Mouse (Mus musculus) bone marrow macrophage, adult 2 months (primary cell): ENCODE measurements at regions not wholly inside any gene's neighbourhood (a gene's known extent, or its start where the extent isn't known, plus 50 kb on each side); places are given as distances from the start of the nearest gene placed in this dataset.

ENCODE experiments used
- H3K27ac ChIP-seq: 2 replicates; pipeline ENCODE4 v1.5.1; 2012; ENCODE audit warnings: low read depth, low read length; ENCODE audit not compliant: insufficient read depth
- H3K4me1 ChIP-seq: 2 replicates; pipeline ENCODE4 v1.6.1; 2012; ENCODE audit warnings: low read length; ENCODE audit not compliant: control insufficient read depth, insufficient read depth
- H3K4me3 ChIP-seq: 2 replicates; pipeline ENCODE4 v1.5.1; 2012; ENCODE audit warnings: mild to moderate bottlenecking, low read length, moderate library complexity; ENCODE audit not compliant: insufficient read depth
- CTCF ChIP-seq: IDR thresholded peaks from 2 replicates; pipeline ENCODE4 v1.5.1; 2012; ENCODE audit warnings: low read depth, mild to moderate bottlenecking, low read length, moderate library complexity
- POLR2A ChIP-seq: IDR thresholded peaks from 2 replicates; pipeline ENCODE4 v1.6.1; 2012; ENCODE audit warnings: mild to moderate bottlenecking, low read depth, low read length, borderline replicate concordance

DNA sequence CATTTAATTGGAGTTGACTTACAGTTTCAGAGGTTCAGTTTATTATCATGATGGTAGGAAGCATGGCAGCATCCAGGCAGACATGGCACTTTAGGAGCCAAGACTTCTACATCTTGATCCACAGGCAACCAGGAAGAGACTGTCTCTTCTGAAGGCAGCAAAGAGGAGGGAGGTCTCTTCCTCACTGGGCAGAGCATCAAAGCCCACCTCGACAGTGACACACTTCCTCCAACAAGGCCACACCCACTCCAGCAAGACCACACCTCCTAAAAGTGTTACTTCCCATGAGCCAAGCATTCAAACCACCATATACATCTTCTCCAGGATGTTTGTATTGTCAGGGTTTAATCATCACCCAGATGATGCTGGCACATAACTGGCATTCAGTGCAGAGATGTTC lies 141.5 kb downstream of the Zfp706 start:
- H3K27ac ChIP-seq = no peak overlapping the region
- H3K4me3 ChIP-seq = no peak overlapping the region
- H3K4me1 ChIP-seq = peaks cover 14% of the 10 kb centered on the region
- TF ChIP-seq CTCF (no peak), POLR2A (no peak)

DNA sequence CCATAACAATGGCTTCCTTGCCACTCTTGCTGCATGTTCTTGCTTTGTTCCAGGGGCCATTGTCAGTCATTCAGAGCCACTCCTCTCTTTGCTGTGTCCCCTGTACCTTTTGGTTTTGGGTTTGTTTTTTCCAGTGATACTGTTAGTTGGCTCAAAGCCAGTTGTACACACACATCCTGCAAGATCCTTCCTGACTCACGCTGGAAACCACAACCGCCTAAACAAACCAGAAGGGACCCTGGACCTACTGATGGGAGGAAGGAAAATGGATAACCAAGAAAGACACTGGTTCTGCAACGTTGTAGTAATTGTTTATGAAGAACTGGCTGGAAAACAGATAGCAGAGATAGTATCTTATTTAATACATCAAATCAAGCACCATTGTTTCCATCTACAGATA lies 142.2 kb downstream of the Zfp706 start:
- no peak overlapping the region for H3K4me3 ChIP-seq
- peaks cover 10% of the 10 kb centered on the region for H3K4me1 ChIP-seq
- H3K27ac ChIP-seq = no peak overlapping the region
- TF ChIP-seq CTCF (no peak), POLR2A (no peak)

DNA sequence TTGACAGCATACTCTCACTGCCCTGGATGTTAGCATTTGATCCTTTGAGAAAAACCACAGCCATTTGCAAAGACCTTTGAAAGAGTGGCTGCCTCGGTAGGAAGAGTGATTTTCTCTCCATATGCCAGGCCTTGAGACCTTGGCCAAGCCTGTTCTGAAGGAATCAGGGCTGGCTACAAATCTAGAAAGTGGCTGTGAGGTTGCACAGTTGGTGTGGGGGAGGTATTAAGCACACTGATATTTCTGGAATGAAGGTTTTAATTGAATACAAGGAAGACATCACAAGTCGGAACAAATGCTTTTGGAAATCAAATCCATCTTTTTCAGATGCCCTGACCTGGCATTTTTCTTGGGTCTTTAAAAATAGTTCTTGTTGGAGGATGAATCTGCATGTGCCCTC lies 143.5 kb downstream of the Zfp706 start:
- no peak for TF ChIP-seq POLR2A
- no peak for TF ChIP-seq CTCF
- no peak overlapping the region for H3K27ac ChIP-seq
- H3K4me1 ChIP-seq = peaks cover 10% of the 10 kb centered on the region
- no peak overlapping the region for H3K4me3 ChIP-seq

DNA sequence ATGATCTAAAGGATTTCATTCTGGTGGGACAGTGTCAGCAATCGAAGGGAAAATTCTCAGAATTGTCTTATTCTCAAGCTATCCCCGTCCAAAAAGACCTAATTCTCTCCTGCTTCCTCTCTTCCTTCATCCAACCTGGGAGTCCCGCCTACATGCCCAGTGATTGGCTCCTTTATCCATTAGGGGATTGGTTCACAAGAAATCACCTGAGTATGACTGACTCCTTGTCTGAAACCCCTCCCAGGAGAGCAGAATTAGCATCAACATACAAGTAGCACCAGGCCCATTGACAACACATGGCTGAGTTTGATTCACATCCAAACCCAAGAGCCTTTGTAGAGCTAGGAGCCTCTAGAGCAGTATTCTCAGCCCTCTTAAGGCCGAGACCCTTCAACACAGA lies 148.9 kb downstream of the Zfp706 start:
- peaks cover 13% of the 10 kb centered on the region for H3K4me1 ChIP-seq
- no peak for TF ChIP-seq CTCF
- no peak for TF ChIP-seq POLR2A
- H3K4me3 ChIP-seq = no peak overlapping the region
- H3K27ac ChIP-seq = no peak overlapping the region

DNA sequence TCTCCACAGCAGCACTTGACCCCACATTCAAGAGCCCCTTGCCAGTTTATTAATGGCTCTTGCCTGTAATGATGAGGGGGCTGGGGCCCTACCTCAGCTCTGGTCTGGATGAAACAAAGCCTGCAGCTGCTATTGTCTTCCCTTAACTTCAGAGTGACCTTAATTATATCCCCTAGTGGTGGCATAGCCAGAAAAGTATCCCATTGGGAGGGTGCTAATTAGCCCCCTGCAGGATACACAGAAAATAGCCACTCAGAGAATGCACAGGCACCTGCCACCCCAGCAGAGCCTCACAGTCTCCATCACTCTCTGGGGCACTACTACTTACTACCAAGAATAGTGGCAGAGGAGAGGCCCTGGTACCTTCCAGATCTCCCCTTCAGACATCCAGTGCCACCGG lies 150.0 kb downstream of the Zfp706 start:
- TF ChIP-seq CTCF (no peak), POLR2A (no peak)

DNA sequence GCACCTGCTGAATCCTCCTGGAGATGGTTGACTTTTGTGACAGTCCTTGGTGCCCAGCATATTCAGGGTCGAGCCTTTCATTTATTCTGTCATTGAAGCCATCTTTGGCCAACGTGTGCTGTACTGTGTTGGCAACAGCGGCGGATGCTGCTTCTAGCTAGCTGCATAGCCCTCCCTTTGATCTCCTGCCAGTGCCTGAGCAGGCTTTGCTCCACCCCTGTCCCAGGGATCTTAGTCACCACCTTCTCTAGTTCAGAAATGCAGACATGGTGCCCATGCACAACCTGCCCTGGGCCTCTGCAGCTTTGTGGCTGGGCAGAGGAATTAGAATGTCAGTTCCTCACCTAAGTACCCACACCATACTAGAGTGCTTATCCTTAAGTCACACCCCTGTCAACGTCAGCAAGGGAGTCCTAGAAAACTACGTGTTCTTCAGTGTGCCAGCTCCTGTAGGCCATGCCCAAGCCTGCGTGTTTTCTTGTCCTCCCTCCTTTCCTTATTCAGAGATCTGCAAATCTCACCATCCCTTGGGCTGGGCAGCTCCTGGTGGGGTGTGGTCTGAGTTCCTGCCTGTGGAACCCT lies 151.9 kb downstream of the Zfp706 start:
- peaks cover 13% of the 10 kb centered on the region for H3K4me1 ChIP-seq
- TF ChIP-seq POLR2A = no peak
- no peak for TF ChIP-seq CTCF
- no peak overlapping the region for H3K4me3 ChIP-seq
- no peak overlapping the region for H3K27ac ChIP-seq

More for the DNA sequence above, 150.0 kb downstream of the Zfp706 start:
- H3K4me3 ChIP-seq = no peak overlapping the region
- H3K4me1 ChIP-seq = peaks cover 13% of the 10 kb centered on the region
- no peak overlapping the region for H3K27ac ChIP-seq

DNA sequence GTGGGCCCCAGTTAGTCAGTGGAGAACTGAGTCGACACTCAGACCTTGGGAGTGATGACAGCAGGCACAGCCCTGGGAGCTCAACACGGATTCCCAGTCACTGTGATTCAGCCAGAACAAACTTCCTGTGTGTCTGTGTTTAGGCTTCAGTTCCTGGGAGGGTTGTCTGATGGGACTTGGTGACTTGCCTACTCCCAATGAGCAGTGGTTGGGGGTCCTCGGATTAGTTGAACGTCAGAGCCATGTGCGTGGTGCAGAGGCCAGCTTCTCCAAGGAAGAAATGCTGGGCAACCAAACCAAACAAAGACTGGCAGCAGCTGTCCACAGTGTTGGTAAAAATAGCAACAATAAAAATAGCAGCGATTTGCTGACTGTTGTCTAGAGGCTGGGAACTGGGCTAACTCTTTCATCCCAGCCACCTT lies 152.7 kb downstream of the Zfp706 start:
- TF ChIP-seq POLR2A (no peak), CTCF (no peak)
- H3K4me3 ChIP-seq = no peak overlapping the region
- peak overlapping the region; percentile 48 for H3K27ac ChIP-seq
- peaks cover 13% of the 10 kb centered on the region for H3K4me1 ChIP-seq

DNA sequence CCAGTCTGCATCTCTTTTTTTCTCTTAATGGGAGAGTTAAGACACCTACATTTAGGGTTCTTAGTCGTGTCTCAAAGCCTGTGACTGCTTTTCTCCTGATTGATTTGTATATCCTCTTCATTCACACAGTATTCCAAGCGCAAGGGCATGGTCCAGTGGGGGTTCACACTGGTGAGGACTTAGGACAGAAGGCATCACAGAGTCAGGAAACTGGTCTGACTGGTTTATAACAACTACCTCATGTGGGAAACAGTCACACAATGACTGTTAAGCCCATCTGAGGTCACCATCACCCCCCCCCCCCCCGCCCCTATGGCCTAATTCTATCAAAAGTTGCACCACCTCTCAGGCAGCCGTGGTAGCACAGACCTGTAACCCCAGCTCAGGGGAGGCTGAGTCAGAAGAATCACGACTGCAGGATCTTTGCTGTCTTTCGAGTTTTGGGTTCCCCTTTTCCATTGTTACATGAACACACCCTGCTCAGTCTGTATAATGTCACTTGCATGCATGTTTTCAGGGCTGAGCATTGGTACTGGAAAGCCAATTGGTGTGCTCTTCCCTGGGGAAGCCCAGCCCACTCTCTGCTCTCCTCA lies 155.2 kb downstream of the Zfp706 start:
- Histone ChIP-seq H3K27ac (no peak overlapping the region), H3K4me3 (no peak overlapping the region), H3K4me1 (peaks cover 13% of the 10 kb centered on the region)
- TF ChIP-seq POLR2A = no peak
- no peak for TF ChIP-seq CTCF

DNA sequence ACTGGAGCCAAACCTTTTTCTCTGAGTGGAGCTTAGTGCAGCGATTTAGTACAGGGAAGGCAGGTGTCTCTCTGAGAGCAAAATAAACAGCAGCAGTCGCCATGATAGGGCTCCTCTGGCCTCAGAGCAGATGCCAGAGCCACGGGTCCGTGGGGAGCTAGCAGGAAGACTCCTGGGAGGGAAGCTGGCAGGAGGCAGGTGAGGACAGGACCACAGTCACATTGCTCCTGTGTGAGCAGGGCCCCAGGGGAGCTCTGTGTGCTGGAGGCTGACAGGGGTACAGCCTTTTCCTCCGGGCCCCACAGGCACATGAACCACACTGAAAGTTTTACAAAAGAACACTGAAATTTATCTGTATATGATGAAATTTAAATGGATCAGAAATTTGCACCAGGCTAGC lies 159.3 kb downstream of the Zfp706 start:
- Histone ChIP-seq H3K4me1 (no peaks in the 10 kb centered on the region), H3K27ac (no peak overlapping the region)
- TF ChIP-seq CTCF = no peak

DNA sequence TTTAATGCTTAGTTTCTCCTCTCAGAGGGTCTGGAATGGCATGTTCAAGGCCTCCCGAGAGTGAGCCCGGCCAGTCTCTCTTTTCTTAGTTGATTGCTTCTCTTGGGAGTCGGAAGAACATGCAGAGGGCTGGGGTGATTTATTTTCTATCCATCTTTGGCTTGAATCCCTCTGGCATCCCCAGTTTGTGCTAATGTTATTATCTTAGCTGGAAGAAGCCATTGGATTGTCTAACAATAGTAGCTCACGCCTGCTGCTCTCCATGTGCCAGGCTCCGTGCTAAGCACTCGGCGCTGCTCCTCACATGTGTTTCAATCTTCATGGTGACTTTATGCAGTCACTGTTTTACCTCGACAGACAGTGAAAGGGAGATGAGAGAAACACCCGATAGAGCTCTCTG lies 160.8 kb downstream of the Zfp706 start:
- no peak overlapping the region for H3K4me3 ChIP-seq
- no peak for TF ChIP-seq POLR2A
- no peak for TF ChIP-seq CTCF
- H3K4me1 ChIP-seq = no peaks in the 10 kb centered on the region
- no peak overlapping the region for H3K27ac ChIP-seq

More for the DNA sequence above, 159.3 kb downstream of the Zfp706 start:
- H3K4me3 ChIP-seq = no peak overlapping the region
